Mouse (Mus musculus): ENCODE results near the gene Gm35134. TPM values are rescaled to one million over a fixed set of nuclear protein-coding genes. Genes with fewer than 3 reads are reported as not detected.
"Not testable (repeated sequence)": the region's sequence is repeated elsewhere in the genome, so short reads cannot be mapped to it uniquely, and the experiment has no call there.

The Gm35134 gene
- not detected in 2 replicates for polyA plus RNA-seq (2015; fragmentation: Nextera tagmentation; extraction: Ambion mirVana)

GRCm38 (mm10) chrY:19112707-19113106, at the start of gene Gm35134:
Gene Gm35134, plus strand, starts transcription at chrY:19113007.
- not testable (repeated sequence) for H3K36me3 ChIP-seq (ENCODE audit: poor library complexity, severe bottlenecking); H3K4me1 ChIP-seq; H3K9me3 ChIP-seq (replicated peaks)

More at GRCm38 (mm10) chrY:19112707-19113106, at the start of gene Gm35134:
- ATAC-seq, H3K27me3 ChIP-seq, H3K27ac ChIP-seq, H3K9ac ChIP-seq, H3K4me2 ChIP-seq, H3K4me3 ChIP-seq: not testable (repeated sequence)
- no CpG with 5 or more reads among the region's 7 CpGs for WGBS

Measured in forebrain, embryonic 13.5 days (tissue).